Mouse (Mus musculus) thymus, postnatal 14 days (tissue): ENCODE measurements around the gene Ankrd33.
A peak's percentile ranks its signal among the peaks of the same experiment; 100 is the strongest.

Experiments used
- DNase-seq: peaks from one replicate; pipeline ENCODE4 v3.0.0; 2021

Gene Ankrd33

GRCm38 (mm10) chr15:101126876-101127544 is 11.5 kb downstream of the Ankrd33 start:
- DNase-seq = no peak

GRCm38 (mm10) chr15:101128181-101129089 is 12.9 kb downstream of the Ankrd33 start, which contains the start of gene Acvrl1:
Gene Acvrl1, plus strand, starts transcription at chr15:101128522.
- no peak for DNase-seq

GRCm38 (mm10) chr15:101129412-101129811 is 13.9 kb downstream of the Ankrd33 start:
- no peak for DNase-seq

GRCm38 (mm10) chr15:101131498-101131897 is 15.9 kb downstream of the Ankrd33 start:
- DNase-seq = no peak

GRCm38 (mm10) chr15:101132041-101132440 is 16.5 kb downstream of the Ankrd33 start:
- DNase-seq = no peak

- no peak for DNase-seq
Observed at GRCm38 (mm10) chr15:101132761-101133160, 17.2 kb downstream of the Ankrd33 start.

- DNase-seq = peak; percentile 32
Observed at GRCm38 (mm10) chr15:101133993-101134704, 18.6 kb downstream of the Ankrd33 start.

- peak; percentile 55 for DNase-seq
Observed at GRCm38 (mm10) chr15:101135405-101135804, 19.9 kb downstream of the Ankrd33 start.

GRCm38 (mm10) chr15:101137455-101137854 is 21.9 kb downstream of the Ankrd33 start:
- DNase-seq = no peak

GRCm38 (mm10) chr15:101138675-101139074 is 23.1 kb downstream of the Ankrd33 start:
- no peak for DNase-seq

GRCm38 (mm10) chr15:101139885-101140284 is 24.3 kb downstream of the Ankrd33 start:
- DNase-seq = no peak

- DNase-seq = no peak
Observed at GRCm38 (mm10) chr15:101140587-101140986, 25.0 kb downstream of the Ankrd33 start.

- DNase-seq = peak; percentile 74
Observed at GRCm38 (mm10) chr15:101141061-101141541, 25.5 kb downstream of the Ankrd33 start.

GRCm38 (mm10) chr15:101142672-101143071 is 27.1 kb downstream of the Ankrd33 start:
- DNase-seq = no peak

- no peak for DNase-seq
Observed at GRCm38 (mm10) chr15:101143494-101143893, 27.9 kb downstream of the Ankrd33 start.

- no peak for DNase-seq
Observed at GRCm38 (mm10) chr15:101144176-101144575, 28.6 kb downstream of the Ankrd33 start.

GRCm38 (mm10) chr15:101144779-101145178 is 29.2 kb downstream of the Ankrd33 start:
- DNase-seq = no peak

GRCm38 (mm10) chr15:101145424-101146099 is 30.0 kb downstream of the Ankrd33 start:
- peak; percentile 95 for DNase-seq

GRCm38 (mm10) chr15:101146100-101146965 is 30.8 kb downstream of the Ankrd33 start:
- no peak for DNase-seq

GRCm38 (mm10) chr15:101147115-101147909 is 31.8 kb downstream of the Ankrd33 start:
- no peak for DNase-seq

- DNase-seq = no peak
Observed at GRCm38 (mm10) chr15:101147910-101148273, 32.3 kb downstream of the Ankrd33 start.
